Mouse (Mus musculus) ES-E14 (cell line): Measurements from ENCODE around the gene Mettl1.

ENCODE experiments used
- MAFK ChIP-seq: IDR thresholded peaks from 2 replicates; pipeline ENCODE4 v1.6.1; 2014; ENCODE audit warnings: mild to moderate bottlenecking, low read depth, low read length, inconsistent platforms; ENCODE audit not compliant: insufficient read depth
- ZNF384 ChIP-seq: IDR thresholded peaks from 2 replicates; pipeline ENCODE4 v1.6.1; 2012; ENCODE audit warnings: low read depth, low read length, inconsistent platforms

DNA sequence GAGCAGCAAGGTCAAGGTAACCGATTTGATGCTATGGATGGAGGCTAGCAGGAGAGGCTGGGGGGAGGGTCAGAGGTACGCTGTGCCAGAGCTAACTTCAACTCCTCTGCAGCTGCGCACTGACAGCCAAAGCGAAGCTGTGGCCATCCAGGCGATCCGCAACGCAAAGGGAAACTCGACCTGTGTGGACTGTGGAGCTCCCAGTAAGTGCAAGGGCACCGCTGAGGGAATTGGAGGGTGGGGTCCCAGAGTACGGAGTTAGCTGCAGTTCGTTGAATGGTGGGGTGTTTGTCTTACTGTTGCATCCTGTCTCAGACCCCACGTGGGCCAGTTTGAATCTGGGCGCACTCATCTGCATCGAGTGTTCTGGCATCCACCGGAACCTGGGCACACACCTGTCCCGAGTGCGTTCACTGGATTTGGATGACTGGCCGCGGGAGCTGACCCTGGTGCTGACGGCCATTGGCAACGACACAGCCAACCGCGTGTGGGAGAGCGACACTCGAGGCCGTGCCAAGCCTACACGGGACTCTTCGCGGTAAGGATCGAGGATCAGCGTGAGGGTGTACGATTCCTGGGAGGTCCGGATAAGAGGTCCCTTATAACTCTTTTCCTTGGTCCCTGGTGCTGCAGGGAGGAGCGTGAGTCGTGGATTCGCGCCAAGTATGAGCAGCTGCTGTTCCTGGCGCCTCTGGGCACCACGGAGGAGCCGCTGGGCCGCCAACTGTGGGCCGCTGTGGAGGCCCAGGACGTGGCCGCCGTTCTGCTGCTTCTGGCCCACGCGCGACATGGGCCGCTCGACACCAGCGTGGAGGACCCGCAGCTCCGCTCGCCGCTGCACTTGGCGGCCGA lies 49.6 kb downstream of the Mettl1 start:
- TF ChIP-seq ZNF384 (no peak), MAFK (no peak)
